Mouse (Mus musculus) mouse embryonic stem cell (cell line): ENCODE data around the gene Tex45.

Source experiments
- in situ Hi-C, 2 experiments: fragments of 300-500 bp; cut with MboI; formaldehyde crosslinking; loops; 1 replicate in 1 of 2; 3 replicates in 1 of 2; pipeline ENCODE4 v1.14.3; 2019 to 2020; ENCODE audit warnings: low sequenced_read_pairs in 2 of 2, low pct_unique_long_range_greater_than_20kb in 1 of 2, mixed read lengths in 1 of 2; ENCODE audit not compliant: unreplicated experiment in 1 of 2

Tex45 gene

GRCm38 (mm10) chr8:3481605-3482004 is 10.9 kb downstream of the Tex45 start:
- in situ Hi-C loops, result no loop called here

- in situ Hi-C loops, result no loop called here
Observed at GRCm38 (mm10) chr8:3482240-3482740, 11.6 kb downstream of the Tex45 start.

- in situ Hi-C loops, result no loop called here
Observed at GRCm38 (mm10) chr8:3483546-3483945, 12.9 kb downstream of the Tex45 start.

GRCm38 (mm10) chr8:3485192-3485591 is 14.5 kb downstream of the Tex45 start:
- in situ Hi-C loops, result no loop called here

- in situ Hi-C loops, result no loop called here
Observed at GRCm38 (mm10) chr8:3492901-3493844, 22.5 kb downstream of the Tex45 start, which contains the start of gene Zfp358. Gene Zfp358 (plus strand): TSS chr8:3493138.

- in situ Hi-C loops, result no loop called here
Observed at GRCm38 (mm10) chr8:3493845-3494208, 23.2 kb downstream of the Tex45 start.

GRCm38 (mm10) chr8:3495578-3496427 is 25.1 kb downstream of the Tex45 start:
- in situ Hi-C loops, result no loop called here

GRCm38 (mm10) chr8:3496428-3496748 is 25.7 kb downstream of the Tex45 start:
- in situ Hi-C loops, result no loop called here

GRCm38 (mm10) chr8:3498583-3498982 is 27.9 kb downstream of the Tex45 start:
- in situ Hi-C loops, result no loop called here

GRCm38 (mm10) chr8:3499751-3500150 is 29.1 kb downstream of the Tex45 start:
- in situ Hi-C loops, result no loop called here

GRCm38 (mm10) chr8:3500235-3501090 is 29.8 kb downstream of the Tex45 start, which contains the start of gene Mcoln1:
Gene Mcoln1 (plus strand): TSS chr8:3500457.
- in situ Hi-C loops, result no loop called here

- in situ Hi-C loops, result no loop called here
Observed at GRCm38 (mm10) chr8:3502217-3502616, 31.6 kb downstream of the Tex45 start.

GRCm38 (mm10) chr8:3507979-3508754 is 37.5 kb downstream of the Tex45 start:
- in situ Hi-C loops, result no loop called here

GRCm38 (mm10) chr8:3514681-3515247 is 44.1 kb downstream of the Tex45 start:
- in situ Hi-C loops, result no loop called here

- in situ Hi-C loops, result no loop called here
Observed at GRCm38 (mm10) chr8:3515260-3515671, 44.6 kb downstream of the Tex45 start, which contains the start of gene Pnpla6. Gene Pnpla6 (plus strand): TSS chr8:3515384.

- in situ Hi-C loops, result no loop called here
Observed at GRCm38 (mm10) chr8:3515771-3516417, 45.2 kb downstream of the Tex45 start.
